Mouse (Mus musculus): ENCODE measurements at regions not wholly inside any gene's neighbourhood (a gene's known extent, or its start where the extent isn't known, plus 50 kb on each side); places are given as distances from the start of the nearest gene placed in this dataset.

DNA sequence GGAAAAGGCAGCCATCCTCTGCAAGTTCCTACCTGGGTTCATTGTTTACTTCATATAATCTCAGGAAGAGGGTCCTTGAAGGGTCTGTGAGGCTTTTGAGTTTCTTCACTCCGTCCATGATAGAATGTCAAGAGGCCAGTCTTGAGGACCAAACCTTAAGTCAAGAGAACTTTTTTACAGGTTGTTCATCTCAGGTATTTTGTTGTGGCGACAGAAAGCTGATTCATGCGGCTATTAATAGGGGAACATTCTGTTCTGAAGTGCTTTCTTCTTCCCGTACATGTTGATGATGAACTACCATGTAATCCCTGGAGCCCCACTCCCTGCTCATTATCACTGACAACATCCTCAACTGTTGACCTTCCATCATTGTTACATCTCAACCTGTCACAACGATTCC, 875.3 kb downstream of the 4930444P10Rik start:
- peak; percentile 27 for DNase-seq (ENCODE audit: low spot score)
- no peak overlapping the region for H3K4me3 ChIP-seq (ENCODE audit: low read depth, low read length)
- H3K4me1 ChIP-seq (ENCODE audit: insufficient read depth, low read depth, low read length): no peaks in the 10 kb centered on the region
- H3K9me3 ChIP-seq (ENCODE audit: low read length): no peaks in the 10 kb centered on the region
- WGBS: 53% methylated on average over 5 of the region's 5 CpGs
- TF ChIP-seq EP300 (IDR thresholded peaks at IDR 0.05) (peak; percentile 97), CTCF (IDR thresholded peaks at IDR 0.05) (no peak)
- H3K27me3 ChIP-seq (replicated peaks; ENCODE audit: insufficient read depth, low read length): no peaks in the 10 kb centered on the region
- H3K9ac ChIP-seq (replicated peaks; ENCODE audit: low read depth): no peak overlapping the region
- no peaks in the 10 kb centered on the region for H3K36me3 ChIP-seq (ENCODE audit: insufficient read depth, low read length)
- H3K27ac ChIP-seq (ENCODE audit: low read length): no peak overlapping the region
- ATAC-seq: peak; percentile 65
- H3K4me2 ChIP-seq (replicated peaks; ENCODE audit: low read depth, low read length): no peak overlapping the region
